Mouse (Mus musculus): ENCODE data around the gene Olfr820.
"Not testable (repeated sequence)": the region's sequence is repeated elsewhere in the genome, so short reads cannot be mapped to it uniquely, and the experiment has no call there.

Gene Olfr820

GRCm38 (mm10) chr10:130012321-130012720 lies at the start of gene Olfr820:
TSS of gene Olfr820 (plus strand) at chr10:130012621.
- DNase-seq (ENCODE audit: low spot score in 2 of 2), result no peak

DNA sequence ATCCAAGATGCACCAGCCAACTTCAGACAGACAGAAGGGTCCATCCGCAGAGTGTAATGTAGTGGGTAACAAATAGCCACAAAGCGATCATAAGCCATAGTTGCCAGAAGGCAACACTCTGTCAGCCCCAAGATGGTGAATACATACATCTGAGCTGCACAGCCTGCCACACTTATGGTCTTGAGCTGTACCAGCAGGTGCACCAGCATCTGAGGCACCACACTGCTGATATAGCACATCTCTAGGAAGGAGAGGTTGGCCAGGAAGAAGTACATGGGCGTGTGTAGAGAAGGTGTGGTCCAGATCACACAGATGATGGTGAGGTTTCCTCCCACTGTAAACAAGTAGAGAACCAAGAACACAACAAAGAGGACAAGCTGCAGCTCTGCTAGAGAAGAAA lies 46.2 kb upstream of the Olfr820 start:
- not testable (repeated sequence) for DNase-seq (ENCODE audit: low spot score in 2 of 2)

DNA sequence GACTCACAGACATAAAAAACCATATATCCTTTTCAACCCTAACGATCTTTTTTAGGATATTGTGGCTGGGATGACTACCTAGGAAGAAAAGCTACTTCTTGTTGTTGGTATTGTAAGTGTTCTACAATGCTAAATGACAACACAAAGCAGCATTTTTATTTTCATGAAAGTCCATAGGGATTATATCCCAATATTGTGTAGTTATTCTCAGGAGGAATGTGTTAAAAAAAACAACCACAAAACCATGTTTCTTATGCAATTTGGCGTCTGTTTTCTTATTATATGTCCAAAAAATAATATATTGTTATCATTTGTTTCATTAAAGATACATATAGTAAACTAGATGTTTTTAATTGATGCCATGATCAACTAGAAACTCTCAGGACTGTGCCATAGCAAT lies 45.3 kb upstream of the Olfr820 start, which contains the start of gene Olfr819:
Gene Olfr819 (minus strand): TSS at position 101 of the 400 bp plus-strand sequence.
- not testable (repeated sequence) for DNase-seq (ENCODE audit: low spot score in 2 of 2)

- not testable (repeated sequence) for DNase-seq (ENCODE audit: low spot score in 2 of 2)
These were observed 39.4 kb upstream of the Olfr820 start for GRCm38 (mm10) chr10:129972994-129973393.

GRCm38 (mm10) chr10:129976040-129976439 lies 36.4 kb upstream of the Olfr820 start, which contains the start of gene Olfr247:
TSS of gene Olfr247 (minus strand) at chr10:129976140.
- DNase-seq (ENCODE audit: low spot score in 2 of 2), result not testable (repeated sequence)

DNA sequence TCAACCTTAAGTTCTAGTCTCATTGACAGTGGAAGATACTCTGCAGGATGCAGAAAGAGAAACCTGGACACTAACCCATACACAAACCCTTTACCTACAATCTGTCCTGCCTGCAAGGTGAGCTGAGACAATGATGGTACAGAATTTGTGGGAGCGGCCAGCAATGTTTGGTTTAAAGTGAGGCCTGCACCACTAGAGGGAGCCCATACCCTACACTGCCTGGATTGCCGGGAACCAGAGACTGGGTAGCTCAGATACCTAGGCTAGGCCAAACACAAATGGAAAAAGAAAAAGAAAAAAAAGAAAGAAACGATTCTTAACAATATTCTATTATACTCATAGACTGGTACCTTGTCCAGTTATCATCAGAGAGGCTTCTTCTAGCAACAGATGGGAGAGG lies 30.6 kb upstream of the Olfr820 start:
- DNase-seq (ENCODE audit: low spot score in 2 of 2), result not testable (repeated sequence)

DNA sequence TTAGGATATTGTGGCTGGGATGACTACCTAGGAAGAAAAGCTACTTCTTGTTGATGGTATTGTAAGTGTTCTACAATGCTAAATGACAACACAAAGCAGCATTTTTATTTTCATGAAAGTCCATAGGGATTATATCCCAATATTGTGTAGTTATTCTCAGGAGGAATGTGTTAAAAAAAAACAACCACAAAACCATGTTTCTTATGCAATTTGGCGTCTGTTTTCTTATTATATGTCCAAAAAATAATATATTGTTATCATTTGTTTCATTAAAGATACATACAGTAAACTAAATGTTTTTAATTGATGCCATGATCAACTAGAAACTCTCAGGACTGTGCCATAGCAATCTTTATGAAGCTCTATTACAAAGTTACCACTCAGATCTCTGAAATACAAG lies 27.5 kb upstream of the Olfr820 start, which contains the start of gene Gm10310:
Gene Gm10310 (minus strand): TSS at position 101 of the 400 bp plus-strand sequence.
- not testable (repeated sequence) for DNase-seq (ENCODE audit: low spot score in 2 of 2)

DNA sequence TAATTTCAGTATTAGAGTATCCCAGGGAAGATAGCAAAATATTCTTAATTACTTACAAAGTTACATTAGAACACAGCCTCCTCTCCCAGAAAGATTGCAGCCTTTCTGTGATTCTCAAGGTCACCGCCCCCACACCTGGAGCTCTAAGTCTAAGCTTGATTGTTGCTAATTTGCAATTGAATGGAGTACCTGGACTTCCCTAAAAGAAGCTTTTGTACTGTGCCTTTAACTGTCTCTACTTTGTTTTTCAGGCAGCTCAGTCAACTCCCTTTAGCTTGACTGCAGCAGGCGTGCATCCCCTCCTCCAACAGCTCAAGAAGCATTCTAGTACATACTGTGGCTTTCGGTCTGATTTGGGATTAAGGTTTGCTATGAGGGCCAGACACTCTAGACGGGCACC lies 8.3 kb upstream of the Olfr820 start:
- DNase-seq (ENCODE audit: low spot score in 2 of 2), result not testable (repeated sequence)

DNA sequence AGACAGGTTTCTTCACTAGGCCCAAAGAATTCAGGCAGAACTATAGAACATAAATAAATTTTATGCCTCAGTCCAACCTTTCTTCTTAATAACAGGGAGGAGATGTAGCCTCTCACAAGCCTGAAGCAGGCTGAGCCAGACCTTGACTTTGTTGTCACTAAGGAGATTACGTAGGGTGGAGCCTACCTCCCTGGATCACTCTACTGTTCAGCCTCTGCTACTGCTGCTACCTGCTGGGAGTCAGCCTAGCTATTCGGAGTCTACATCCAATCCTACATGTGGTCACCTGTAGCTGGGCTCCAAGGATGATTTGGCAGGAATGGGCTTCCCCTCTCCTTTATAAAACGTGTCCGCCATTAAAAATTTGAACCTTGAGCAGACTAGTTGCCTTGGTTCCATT lies 7.1 kb upstream of the Olfr820 start:
- not testable (repeated sequence) for DNase-seq (ENCODE audit: low spot score in 2 of 2)

DNA sequence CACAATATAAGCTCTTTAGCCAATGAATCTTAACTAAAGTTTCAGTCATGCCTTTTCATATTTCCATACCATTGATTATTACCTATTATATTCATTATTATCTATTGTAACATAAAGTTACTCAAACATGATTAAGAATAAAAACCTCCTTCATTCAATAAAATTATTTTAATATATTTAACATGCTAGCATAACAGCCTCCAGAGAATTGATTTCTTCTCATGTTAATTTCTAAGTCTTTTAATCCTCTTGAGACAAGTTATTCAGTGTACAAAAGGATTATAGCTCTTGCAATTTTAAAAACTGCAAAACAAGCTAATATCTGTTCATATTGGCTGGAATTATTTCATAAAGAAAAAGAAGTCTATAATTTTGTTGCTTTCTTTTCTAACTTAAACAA lies 17.6 kb downstream of the Olfr820 start, which contains the start of gene Olfr821:
Gene Olfr821 (plus strand): TSS at position 301 of the 400 bp plus-strand sequence.
- no peak for DNase-seq (ENCODE audit: low spot score in 2 of 2)

DNA sequence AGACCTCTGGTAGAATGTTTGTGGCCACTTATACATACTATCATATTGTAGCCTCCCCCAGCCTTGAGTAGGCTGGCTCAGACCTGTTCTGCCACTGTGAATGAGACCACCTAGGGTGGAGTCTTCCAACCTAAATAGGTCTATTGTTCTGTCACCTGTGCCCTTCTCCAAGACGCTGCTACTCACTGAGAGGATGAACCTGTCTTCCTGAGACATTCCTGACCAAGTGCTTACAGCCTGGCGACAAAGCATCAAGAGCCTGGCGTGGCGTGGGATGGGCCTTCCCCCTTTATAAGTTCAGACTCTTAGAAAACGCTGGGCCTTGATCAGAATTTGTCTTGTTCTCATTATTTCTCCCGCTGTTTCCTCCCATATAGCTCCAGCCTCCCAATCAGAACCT lies 24.7 kb downstream of the Olfr820 start:
- no peak for DNase-seq (ENCODE audit: low spot score in 2 of 2)

Measured in urinary bladder, postnatal 36 days (tissue).